Mouse (Mus musculus): ENCODE results near the gene Etv2. TPM values are rescaled to one million over a fixed set of nuclear protein-coding genes. Genes with fewer than 3 reads are reported as not detected.

Etv2 gene
- polyA plus RNA-seq, 1 experiment from 2014 or later, result not detected

GRCm38 (mm10) chr7:30612654-30613402 lies 22.8 kb downstream of the Etv2 start, which contains the start of gene Upk1a:
Gene Upk1a (minus strand): TSS chr7:30612847.
- Histone ChIP-seq H3K36me3 (peaks cover 29% of the 10 kb centered on the region), H3K9ac (no peak within 1 kb of the TSS), H3K4me1 (no peaks in the 10 kb centered on the region), H3K4me3 (no peak within 1 kb of the TSS), H3K4me2 (no peak within 1 kb of the TSS), H3K27me3 (no peaks in the 10 kb centered on the region), H3K27ac (no peak within 1 kb of the TSS), H3K9me3 (no peaks in the 10 kb centered on the region)
- 71% methylated on average over 8 of the region's 8 CpGs for WGBS
- no peak for ATAC-seq (ENCODE audit: insufficient number of reproducible peaks, insufficient read depth, low FRiP score, low TSS enrichment, low read depth)

DNA sequence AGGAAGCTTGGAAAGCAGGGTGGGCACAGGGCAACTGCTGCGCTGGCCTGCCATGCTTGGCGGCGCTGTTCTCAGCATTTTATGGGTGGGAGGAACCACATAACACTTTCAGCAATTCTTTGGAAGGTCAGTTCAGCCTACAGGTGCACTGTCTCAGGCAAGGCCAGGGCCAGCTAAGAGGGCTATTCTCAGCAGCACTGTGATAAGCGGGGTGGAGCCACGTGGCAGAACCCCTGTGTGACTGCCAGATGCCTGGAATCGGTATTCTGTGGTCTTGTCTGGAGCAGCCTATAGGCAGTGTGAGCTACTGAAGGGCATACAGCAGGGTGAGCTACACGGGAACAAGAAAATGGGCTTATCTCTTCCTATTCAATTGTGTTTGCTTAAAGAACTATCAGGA lies 25.6 kb downstream of the Etv2 start:
- WGBS, result 54% methylated on average over 7 of the region's 7 CpGs
- Histone ChIP-seq H3K27ac (no peak overlapping the region), H3K9ac (no peak overlapping the region), H3K9me3 (no peaks in the 10 kb centered on the region), H3K4me3 (no peak overlapping the region), H3K4me2 (no peak overlapping the region), H3K4me1 (no peaks in the 10 kb centered on the region), H3K36me3 (peaks cover 3% of the 10 kb centered on the region), H3K27me3 (no peaks in the 10 kb centered on the region)
- no peak for ATAC-seq (ENCODE audit: insufficient number of reproducible peaks, insufficient read depth, low FRiP score, low TSS enrichment, low read depth)

DNA sequence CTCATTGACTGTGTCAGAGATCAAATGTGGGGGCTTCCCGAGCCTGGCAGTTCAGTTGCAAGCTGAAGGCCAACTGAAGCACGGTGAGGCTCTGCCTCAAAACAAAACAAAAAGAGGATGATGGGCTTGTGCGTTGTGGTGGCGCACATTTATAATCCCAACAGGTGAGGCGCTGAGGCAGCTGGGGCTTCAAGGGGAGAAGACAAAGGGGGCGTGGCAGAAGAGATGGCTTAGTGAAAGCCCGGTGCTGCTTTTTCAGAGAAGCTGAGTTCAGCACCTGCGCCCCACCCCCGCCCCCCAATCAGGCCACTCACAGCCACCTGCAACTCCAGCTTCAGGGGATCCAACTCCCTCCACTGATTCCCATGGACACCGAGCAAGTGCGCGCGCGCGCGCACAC lies 27.2 kb downstream of the Etv2 start:
- no peaks in the 10 kb centered on the region for H3K36me3 ChIP-seq
- H3K27me3 ChIP-seq, result no peaks in the 10 kb centered on the region
- no peaks in the 10 kb centered on the region for H3K9me3 ChIP-seq
- H3K4me1 ChIP-seq, result no peaks in the 10 kb centered on the region
- H3K4me3 ChIP-seq, result no peak overlapping the region
- no peak overlapping the region for H3K9ac ChIP-seq
- no peak overlapping the region for H3K27ac ChIP-seq
- H3K4me2 ChIP-seq, result no peak overlapping the region
- no peak for ATAC-seq (ENCODE audit: insufficient number of reproducible peaks, insufficient read depth, low FRiP score, low TSS enrichment, low read depth)
- 47% methylated on average over 16 of the region's 16 CpGs for WGBS

- H3K4me3 ChIP-seq, result no peak overlapping the region
- H3K9me3 ChIP-seq, result no peaks in the 10 kb centered on the region
- no peak overlapping the region for H3K4me2 ChIP-seq
- no peak overlapping the region for H3K9ac ChIP-seq
- H3K27ac ChIP-seq, result no peak overlapping the region
- H3K4me1 ChIP-seq, result no peaks in the 10 kb centered on the region
- no peak for ATAC-seq (ENCODE audit: insufficient number of reproducible peaks, insufficient read depth, low FRiP score, low TSS enrichment, low read depth)
- no peaks in the 10 kb centered on the region for H3K36me3 ChIP-seq
- WGBS, result 24% methylated on average over 8 of the region's 8 CpGs
- H3K27me3 ChIP-seq, result no peaks in the 10 kb centered on the region
Measured at GRCm38 (mm10) chr7:30607706-30608309, 27.8 kb downstream of the Etv2 start.

DNA sequence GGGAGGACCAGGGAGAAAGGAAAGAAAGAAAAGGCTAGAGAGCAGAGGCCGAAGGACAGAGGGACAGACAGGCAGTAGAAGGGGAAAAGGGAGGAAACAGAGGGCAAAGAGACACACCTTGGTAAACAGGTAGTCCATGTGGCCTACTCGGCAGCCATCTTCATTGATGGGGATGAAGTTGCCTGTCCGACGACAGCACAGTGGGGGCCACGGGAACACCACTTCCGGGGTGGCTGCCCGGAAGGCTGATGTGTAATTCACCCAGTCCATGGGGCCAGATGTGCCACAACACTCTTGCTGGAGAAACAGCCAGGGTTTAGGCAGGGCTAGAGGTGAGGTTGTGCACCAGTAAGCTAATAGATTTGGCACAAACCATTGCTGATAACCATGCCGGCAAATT lies 30.7 kb downstream of the Etv2 start:
- Histone ChIP-seq H3K27ac (no peak overlapping the region), H3K9ac (0 out of 2 replicates have a peak overlapping the region, but pooled peaks have one; percentile 36), H3K4me3 (no peak overlapping the region), H3K4me1 (no peaks in the 10 kb centered on the region), H3K36me3 (no peaks in the 10 kb centered on the region), H3K9me3 (no peaks in the 10 kb centered on the region), H3K27me3 (no peaks in the 10 kb centered on the region), H3K4me2 (no peak overlapping the region)
- ATAC-seq (ENCODE audit: insufficient number of reproducible peaks, insufficient read depth, low FRiP score, low TSS enrichment, low read depth), result no peak
- 91% methylated on average over 8 of the region's 8 CpGs for WGBS

- Histone ChIP-seq H3K4me2 (no peak overlapping the region), H3K27ac (no peak overlapping the region), H3K9ac (0 out of 2 replicates have a peak overlapping the region, but pooled peaks have one; percentile 36), H3K4me1 (no peaks in the 10 kb centered on the region), H3K36me3 (no peaks in the 10 kb centered on the region), H3K4me3 (no peak overlapping the region), H3K9me3 (no peaks in the 10 kb centered on the region), H3K27me3 (no peaks in the 10 kb centered on the region)
- 34% methylated on average over 8 of the region's 8 CpGs for WGBS
- no peak for ATAC-seq (ENCODE audit: insufficient number of reproducible peaks, insufficient read depth, low FRiP score, low TSS enrichment, low read depth)
Measured at GRCm38 (mm10) chr7:30604424-30604823, 31.2 kb downstream of the Etv2 start.

DNA sequence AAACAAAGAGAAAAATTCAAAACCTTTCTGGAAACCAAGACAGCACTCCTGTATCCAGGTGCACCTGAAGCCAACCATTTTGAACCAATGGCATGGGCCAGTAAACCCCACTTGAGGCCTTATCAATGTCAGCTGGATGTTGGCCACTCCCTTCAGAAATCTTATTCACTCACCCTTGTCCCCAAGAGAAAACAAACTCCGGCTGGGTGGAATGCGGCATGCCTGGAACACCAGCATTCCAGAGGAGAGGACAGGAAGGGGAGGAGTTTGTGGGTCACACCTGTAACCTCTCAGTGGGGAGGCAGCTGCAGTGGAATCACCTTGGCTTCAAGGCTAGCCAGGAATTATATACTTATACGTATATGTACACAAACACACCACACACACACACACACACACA lies 33.1 kb downstream of the Etv2 start:
- no peaks in the 10 kb centered on the region for H3K4me1 ChIP-seq
- ATAC-seq (ENCODE audit: insufficient number of reproducible peaks, insufficient read depth, low FRiP score, low TSS enrichment, low read depth), result no peak
- H3K27ac ChIP-seq, result no peak overlapping the region
- no peak overlapping the region for H3K4me2 ChIP-seq
- WGBS, result 15% methylated on average over 3 of the region's 3 CpGs
- H3K27me3 ChIP-seq, result no peaks in the 10 kb centered on the region
- H3K9me3 ChIP-seq, result no peaks in the 10 kb centered on the region
- H3K4me3 ChIP-seq, result no peak overlapping the region
- no peak overlapping the region for H3K9ac ChIP-seq
- H3K36me3 ChIP-seq, result no peaks in the 10 kb centered on the region

DNA sequence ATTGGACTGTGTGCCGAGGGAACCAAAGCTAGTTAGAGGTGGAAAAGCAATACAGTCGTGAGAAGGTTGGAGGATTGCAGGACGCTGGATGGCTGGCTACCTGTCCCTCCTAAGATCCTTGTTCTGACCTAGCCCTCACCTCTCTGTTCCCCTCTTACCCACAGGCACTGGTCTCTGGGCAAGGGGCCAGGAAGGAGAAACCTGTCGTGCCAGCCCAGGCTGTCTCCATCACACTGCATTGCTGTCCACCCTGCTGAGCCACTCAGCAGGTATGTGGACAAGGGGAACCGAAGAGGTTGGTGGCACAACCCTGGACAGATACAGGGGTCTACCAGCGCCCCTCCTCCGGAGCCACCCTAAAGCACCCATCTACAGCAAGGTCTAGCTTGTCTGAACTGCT lies 35.0 kb downstream of the Etv2 start:
- Histone ChIP-seq H3K9me3 (no peaks in the 10 kb centered on the region), H3K9ac (no peak overlapping the region), H3K4me3 (no peak overlapping the region), H3K4me1 (no peaks in the 10 kb centered on the region), H3K27me3 (no peaks in the 10 kb centered on the region), H3K4me2 (no peak overlapping the region), H3K36me3 (no peaks in the 10 kb centered on the region), H3K27ac (0 out of 2 replicates have a peak overlapping the region, but pooled peaks have one; percentile 48)
- ATAC-seq (ENCODE audit: insufficient number of reproducible peaks, insufficient read depth, low FRiP score, low TSS enrichment, low read depth), result no peak
- WGBS, result 65% methylated on average over 7 of the region's 7 CpGs

DNA sequence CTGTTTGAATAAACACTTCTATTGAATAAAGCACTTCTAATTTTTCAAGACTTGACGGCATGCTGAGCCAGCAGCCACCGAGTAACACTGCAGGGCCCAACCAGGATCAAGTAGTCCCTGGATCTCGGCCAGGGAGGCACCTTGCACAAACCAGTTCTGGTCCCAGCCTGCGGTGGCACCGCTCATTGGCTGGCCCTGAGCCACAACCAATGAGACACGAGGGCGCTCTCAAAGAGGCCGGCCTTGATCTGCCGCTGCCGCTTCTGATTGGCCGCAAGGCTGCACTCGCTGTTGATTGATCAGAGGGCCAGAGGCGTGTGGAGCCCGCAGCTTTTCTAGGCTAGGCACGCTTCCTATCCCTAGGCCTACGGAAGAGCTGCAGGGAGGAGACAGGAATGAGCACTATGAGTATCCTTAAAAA lies 35.7 kb downstream of the Etv2 start:
- 2% methylated on average over 16 of the region's 16 CpGs for WGBS
- ATAC-seq (ENCODE audit: insufficient number of reproducible peaks, insufficient read depth, low FRiP score, low TSS enrichment, low read depth), result peak; percentile 87
- 0 out of 2 replicates have a peak overlapping the region, but pooled peaks have one; percentile 48 for H3K27ac ChIP-seq
- no peaks in the 10 kb centered on the region for H3K9me3 ChIP-seq
- no peak overlapping the region for H3K4me3 ChIP-seq
- H3K27me3 ChIP-seq, result no peaks in the 10 kb centered on the region
- no peaks in the 10 kb centered on the region for H3K4me1 ChIP-seq
- H3K9ac ChIP-seq, result no peak overlapping the region
- H3K36me3 ChIP-seq, result no peaks in the 10 kb centered on the region
- H3K4me2 ChIP-seq, result no peak overlapping the region

GRCm38 (mm10) chr7:30598786-30599185 lies 36.9 kb downstream of the Etv2 start, which contains the start of gene Zbtb32:
Gene Zbtb32 (minus strand): TSS chr7:30598909.
- Histone ChIP-seq H3K9ac (no peak within 1 kb of the TSS), H3K27me3 (no peaks in the 10 kb centered on the region), H3K4me1 (no peaks in the 10 kb centered on the region), H3K27ac (no peak within 1 kb of the TSS; the same call in 1 of the 2 replicates), H3K4me3 (no peak within 1 kb of the TSS), H3K4me2 (no peak within 1 kb of the TSS), H3K36me3 (no peaks in the 10 kb centered on the region), H3K9me3 (no peaks in the 10 kb centered on the region)
- no peak for ATAC-seq (ENCODE audit: insufficient number of reproducible peaks, insufficient read depth, low FRiP score, low TSS enrichment, low read depth)
- WGBS, result 92% methylated on average over 12 of the region's 12 CpGs

DNA sequence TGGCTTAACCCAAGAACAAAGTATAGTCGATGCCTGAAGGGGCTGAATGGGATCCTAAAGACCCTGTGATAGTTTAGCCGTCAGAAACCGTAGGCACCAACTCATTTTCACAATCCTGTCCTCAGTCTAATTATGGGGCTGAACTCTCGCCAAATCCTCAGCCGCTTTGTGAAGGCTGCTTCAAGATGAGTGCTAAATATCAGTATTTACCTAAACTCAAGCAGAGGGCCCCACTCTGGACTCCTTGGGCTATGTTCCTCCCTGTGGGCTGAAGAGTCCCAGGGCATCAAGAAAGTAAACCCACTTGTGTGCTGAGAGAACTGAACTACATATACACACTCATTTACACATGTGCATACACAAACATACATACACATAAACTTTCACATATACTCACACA lies 38.8 kb downstream of the Etv2 start:
- Histone ChIP-seq H3K27ac (no peak overlapping the region), H3K9ac (no peak overlapping the region), H3K27me3 (no peaks in the 10 kb centered on the region), H3K9me3 (no peaks in the 10 kb centered on the region), H3K4me2 (no peak overlapping the region), H3K4me3 (no peak overlapping the region), H3K4me1 (no peaks in the 10 kb centered on the region), H3K36me3 (no peaks in the 10 kb centered on the region)
- no peak for ATAC-seq (ENCODE audit: insufficient number of reproducible peaks, insufficient read depth, low FRiP score, low TSS enrichment, low read depth)
- WGBS, result 61% methylated on average over 5 of the region's 5 CpGs

DNA sequence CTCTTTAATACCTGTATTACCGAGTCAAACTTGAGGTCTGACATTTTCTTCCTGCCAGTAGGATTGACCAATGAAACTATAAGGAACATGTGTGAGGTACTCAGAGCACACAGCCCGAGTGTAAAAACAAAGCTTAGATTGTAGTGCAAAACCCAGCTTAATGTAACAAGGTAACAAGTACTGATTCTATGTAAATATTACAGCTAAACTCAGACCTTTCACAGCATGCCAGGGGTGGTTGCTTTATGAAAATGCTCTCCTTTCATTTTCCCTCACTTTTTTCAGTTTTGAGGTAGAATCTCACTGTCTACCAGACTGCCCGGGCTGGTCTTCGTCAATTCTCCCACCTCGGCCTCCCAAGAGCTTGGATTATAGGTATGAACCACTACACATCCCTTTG lies 39.6 kb downstream of the Etv2 start:
- H3K27me3 ChIP-seq, result no peaks in the 10 kb centered on the region
- no peaks in the 10 kb centered on the region for H3K9me3 ChIP-seq
- H3K9ac ChIP-seq, result no peak overlapping the region
- no peak overlapping the region for H3K27ac ChIP-seq
- no peak overlapping the region for H3K4me2 ChIP-seq
- no peaks in the 10 kb centered on the region for H3K4me1 ChIP-seq
- no peaks in the 10 kb centered on the region for H3K36me3 ChIP-seq
- H3K4me3 ChIP-seq, result no peak overlapping the region
- ATAC-seq (ENCODE audit: insufficient number of reproducible peaks, insufficient read depth, low FRiP score, low TSS enrichment, low read depth), result no peak
- WGBS, result 72% methylated on average over 5 of the region's 5 CpGs

All from embryonic facial prominence, embryonic 13.5 days (tissue).